Mouse (Mus musculus): Measurements from ENCODE around the gene Col6a2. TPM values are rescaled to one million over a fixed set of nuclear protein-coding genes. Genes with fewer than 3 reads are reported as not detected.

Gene Col6a2
- total and polyA plus RNA-seq, 3 experiments = not detected

- H3K9me3 ChIP-seq (replicated peaks; ENCODE audit: insufficient read depth, low read length) = no peaks in the 10 kb centered on the region
- H3K27ac ChIP-seq (ENCODE audit: control insufficient read depth, low read depth, low read length) = no peak overlapping the region
- peaks cover 3 to 4% of the 10 kb centered on the region in 2 experiments; a peak in 2 of 4 replicates for H3K27me3 ChIP-seq (ENCODE audit: control insufficient read depth in 1 of 2, insufficient read depth in 2 of 2, low read length in 2 of 2)
- H3K4me3 ChIP-seq (ENCODE audit: control insufficient read depth in 1 of 2, insufficient read depth in 1 of 2, low read depth in 2 of 2, low read length in 2 of 2) = no peak overlapping the region
- no peaks in the 10 kb centered on the region for H3K4me1 ChIP-seq (ENCODE audit: control insufficient read depth in 1 of 2, insufficient read depth in 2 of 2, low read length in 2 of 2)
- TF ChIP-seq EP300 (IDR thresholded peaks at IDR 0.05; ENCODE audit: low read depth in 1 of 2, low read length in 2 of 2) (no peak), GABPA (IDR thresholded peaks at IDR 0.05; ENCODE audit: low read depth, low read length) (no peak), MAZ (IDR thresholded peaks at IDR 0.05; ENCODE audit: low read depth, low read length) (no peak), MYB (IDR thresholded peaks at IDR 0.05; ENCODE audit: low read depth, low read length) (no peak), ETS1 (IDR thresholded peaks at IDR 0.05; ENCODE audit: low read depth, low read length) (no peak), ZNF384 (IDR thresholded peaks at IDR 0.05; ENCODE audit: low read depth, low read length) (no peak), NRF1 (IDR thresholded peaks at IDR 0.05; ENCODE audit: insufficient read depth, low read depth, low read length, poor library complexity, severe bottlenecking) (no peak), CHD2 (IDR thresholded peaks at IDR 0.05; ENCODE audit: low read length) (no peak), ELF1 (IDR thresholded peaks at IDR 0.05; ENCODE audit: low read depth, low read length) (no peak), UBTF (IDR thresholded peaks at IDR 0.05; ENCODE audit: borderline replicate concordance, insufficient read depth, low read depth, low read length) (no peak), ZKSCAN1 (IDR thresholded peaks at IDR 0.05; ENCODE audit: low read depth, low read length) (no peak), E2F4 (IDR thresholded peaks at IDR 0.05; ENCODE audit: borderline replicate concordance, low read depth, low read length) (no peak), MAFK (IDR thresholded peaks at IDR 0.05; ENCODE audit: borderline replicate concordance, low read depth, low read length) (no peak), POLR2AphosphoS5 (IDR thresholded peaks at IDR 0.05; ENCODE audit: borderline replicate concordance, low read depth, low read length) (no peak), MAX (IDR thresholded peaks at IDR 0.05; ENCODE audit: low read length) (no peak), USF1 (IDR thresholded peaks at IDR 0.05; ENCODE audit: low read depth, low read length) (no peak), SIN3A (IDR thresholded peaks at IDR 0.05; ENCODE audit: low read length) (no peak)
- no peaks in the 10 kb centered on the region for H3K79me2 ChIP-seq (ENCODE audit: control insufficient read depth, insufficient read depth, low read length, poor library complexity)
- no peak for DNase-seq (ENCODE audit: low read depth, low spot score)
- H3K9ac ChIP-seq (ENCODE audit: control insufficient read depth, low read depth, low read length, poor library complexity, severe bottlenecking) = no peak overlapping the region
- H3K36me3 ChIP-seq (ENCODE audit: control insufficient read depth in 1 of 2, insufficient read depth in 2 of 2, low read length in 2 of 2) = no peaks in the 10 kb centered on the region
Observed at GRCm38 (mm10) chr10:76632630-76633029, 9.2 kb upstream of the Col6a2 start.

- no peak overlapping the region for H3K4me3 ChIP-seq (ENCODE audit: control insufficient read depth in 1 of 2, insufficient read depth in 1 of 2, low read depth in 2 of 2, low read length in 2 of 2)
- H3K9ac ChIP-seq (ENCODE audit: control insufficient read depth, low read depth, low read length, poor library complexity, severe bottlenecking) = no peak overlapping the region
- H3K79me2 ChIP-seq (ENCODE audit: control insufficient read depth, insufficient read depth, low read length, poor library complexity) = no peaks in the 10 kb centered on the region
- H3K27ac ChIP-seq (ENCODE audit: control insufficient read depth, low read depth, low read length) = no peak overlapping the region
- DNase-seq (ENCODE audit: low read depth, low spot score) = no peak
- no peaks in the 10 kb centered on the region for H3K9me3 ChIP-seq (replicated peaks; ENCODE audit: insufficient read depth, low read length)
- no peaks in the 10 kb centered on the region for H3K4me1 ChIP-seq (ENCODE audit: control insufficient read depth in 1 of 2, insufficient read depth in 2 of 2, low read length in 2 of 2)
- TF ChIP-seq GATA1 (IDR thresholded peaks at IDR 0.05; ENCODE audit: low read depth, low read length) = no peak
- no peak for TF ChIP-seq MYC (IDR thresholded peaks at IDR 0.05; ENCODE audit: low read depth, low read length)
- no peak for TF ChIP-seq ELF1 (IDR thresholded peaks at IDR 0.05; ENCODE audit: low read depth, low read length)
- no peak for TF ChIP-seq E2F4 (IDR thresholded peaks at IDR 0.05; ENCODE audit: borderline replicate concordance, low read depth, low read length)
- no peak for TF ChIP-seq TCF12 (IDR thresholded peaks at IDR 0.05; ENCODE audit: low read depth, low read length)
- TF ChIP-seq JUND (IDR thresholded peaks at IDR 0.05; ENCODE audit: low read depth, low read length) = no peak
- TF ChIP-seq MAX (IDR thresholded peaks at IDR 0.05; ENCODE audit: low read length) = no peak
- TF ChIP-seq ZMIZ1 (IDR thresholded peaks at IDR 0.05; ENCODE audit: low read depth, low read length) = no peak
- no peak for TF ChIP-seq CTCF (IDR thresholded peaks at IDR 0.05 in 2 of 3, conservative IDR thresholded peaks at IDR 0.05 in 1 of 3; ENCODE audit: control insufficient read depth in 1 of 3, insufficient read depth in 1 of 3, low read depth in 2 of 3, low read length in 3 of 3, poor library complexity in 1 of 3, severe bottlenecking in 1 of 3)
- TF ChIP-seq MYB (IDR thresholded peaks at IDR 0.05; ENCODE audit: low read depth, low read length) = no peak
- no peak for TF ChIP-seq USF1 (IDR thresholded peaks at IDR 0.05; ENCODE audit: low read depth, low read length)
- no peak for TF ChIP-seq KAT2A (conservative IDR thresholded peaks at IDR 0.05; ENCODE audit: low read depth, low read length)
- no peak for TF ChIP-seq MAFK (IDR thresholded peaks at IDR 0.05; ENCODE audit: borderline replicate concordance, low read depth, low read length)
- peaks cover 0 to 4% of the 10 kb centered on the region in 2 experiments; a peak in 3 of 4 replicates for H3K27me3 ChIP-seq (ENCODE audit: control insufficient read depth in 1 of 2, insufficient read depth in 2 of 2, low read length in 2 of 2)
- no peaks in the 10 kb centered on the region for H3K36me3 ChIP-seq (ENCODE audit: control insufficient read depth in 1 of 2, insufficient read depth in 2 of 2, low read length in 2 of 2)
Observed at GRCm38 (mm10) chr10:76630657-76631056, 7.2 kb upstream of the Col6a2 start.

All from MEL (cell line).